Mouse (Mus musculus) hindbrain, embryonic 14.5 days (tissue): Measurements from ENCODE around the gene Gramd1a. TPM values are rescaled to one million over a fixed set of nuclear protein-coding genes. Genes with fewer than 3 reads are reported as not detected.

ENCODE experiments used
- ATAC-seq: fragments of 200-750 bp; cut with Nextera tagmentation; 2 replicates; pipeline ENCODE4 v1.8.0; 2017; ENCODE audit warnings: moderate number of reproducible peaks, mild to moderate bottlenecking, moderate TSS enrichment, moderate library complexity; ENCODE audit not compliant: low FRiP score
- DNase-seq: peaks from one replicate; pipeline ENCODE4 v3.0.0-alpha.2; 2015; ENCODE audit warnings: low spot score
- H3K27ac ChIP-seq: fragments of 300-500 bp; sonication (generic); 2 replicates; pipeline ENCODE4 v1.5.1; 2014; ENCODE audit warnings: mild to moderate bottlenecking, moderate library complexity
- H3K27me3 ChIP-seq: fragments of 300-500 bp; sonication (generic); 2 replicates; pipeline ENCODE4 v1.6.1; 2014; ENCODE audit warnings: mild to moderate bottlenecking, low read length, mixed read lengths; ENCODE audit not compliant: control insufficient read depth, insufficient read depth
- H3K36me3 ChIP-seq: fragments of 300-500 bp; sonication (generic); replicated peaks from 2 replicates; pipeline ENCODE4 v1.6.1; 2014; ENCODE audit not compliant: control insufficient read depth, insufficient read depth
- H3K4me1 ChIP-seq: fragments of 300-500 bp; sonication (generic); replicated peaks from 2 replicates; pipeline ENCODE4 v1.6.1; 2014; ENCODE audit warnings: antibody characterized with exemption, low read length, mixed read lengths; ENCODE audit not compliant: control insufficient read depth, insufficient read depth
- H3K4me2 ChIP-seq: fragments of 300-500 bp; sonication (generic); replicated peaks from 2 replicates; pipeline ENCODE4 v1.6.1; 2014; ENCODE audit warnings: mild to moderate bottlenecking, moderate library complexity
- H3K4me3 ChIP-seq: fragments of 300-500 bp; sonication (generic); replicated peaks from 2 replicates; pipeline ENCODE4 v1.5.1; 2014; ENCODE audit warnings: mild to moderate bottlenecking, low read length
- H3K9ac ChIP-seq: fragments of 300-500 bp; sonication (generic); 2 replicates; pipeline ENCODE4 v1.6.1; 2014
- H3K9me3 ChIP-seq: fragments of 300-500 bp; sonication (generic); 2 replicates; pipeline ENCODE4 v1.6.1; 2016; ENCODE audit warnings: low read length; ENCODE audit not compliant: control insufficient read depth
- WGBS: fragments of 180-500 bp; shearing (Covaris S2); extraction: QIAGEN DNeasy Blood & Tissue Kit; methylation state at CpG from one replicate; pipeline ENCODE4 v1.1.7; 2014; 5-methylcytosine and 5-hydroxymethylcytosine counted together
- polyA plus RNA-seq: library from polyadenylated mRNA; unstranded; fragments of >200 nt; fragmentation: Nextera tagmentation; extraction: Ambion mirVana; gene quantifications from 2 replicates; pipeline ENCODE4 v1.2.1, GENCODE M21; 2014

The Gramd1a gene
- polyA plus RNA-seq, 1 experiment from 2014 or later = 191 TPM

DNA sequence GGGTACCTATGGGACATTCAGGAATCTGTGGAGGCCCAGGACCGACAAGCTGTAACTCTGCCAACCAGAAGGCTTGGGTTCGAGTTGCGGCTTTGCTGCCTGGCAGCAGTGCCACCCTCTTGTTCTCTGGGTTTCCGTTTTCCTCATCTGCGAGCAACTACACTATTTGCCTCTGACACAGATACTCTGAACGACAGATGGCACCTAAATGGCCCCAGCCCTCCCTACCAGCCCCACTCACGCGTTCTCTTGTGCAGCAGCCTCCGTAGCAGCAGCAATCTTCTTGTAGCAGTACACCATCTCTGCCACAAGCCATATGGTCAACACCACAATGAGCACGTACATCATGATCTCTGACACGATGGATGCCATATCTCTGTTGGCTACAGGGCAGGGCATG is 38.2 kb downstream of the Gramd1a start:
- Histone ChIP-seq H3K9me3 (no peaks in the 10 kb centered on the region), H3K4me2 (no peak overlapping the region), H3K27ac (no peak overlapping the region), H3K9ac (no peak overlapping the region), H3K27me3 (no peaks in the 10 kb centered on the region), H3K4me1 (no peaks in the 10 kb centered on the region), H3K36me3 (no peaks in the 10 kb centered on the region), H3K4me3 (no peak overlapping the region)
- 80% methylated on average over 11 of the region's 11 CpGs for WGBS
- DNase-seq (no peak), ATAC-seq (no peak)

- H3K9ac ChIP-seq = no peak overlapping the region
- no peaks in the 10 kb centered on the region for H3K27me3 ChIP-seq
- ATAC-seq (no peak), DNase-seq (no peak)
- no peaks in the 10 kb centered on the region for H3K9me3 ChIP-seq
- no peak overlapping the region for H3K27ac ChIP-seq
- no peak overlapping the region for H3K4me2 ChIP-seq
- 44% methylated on average over 16 of the region's 16 CpGs for WGBS
- H3K4me1 ChIP-seq = no peaks in the 10 kb centered on the region
- H3K4me3 ChIP-seq = no peak overlapping the region
- no peaks in the 10 kb centered on the region for H3K36me3 ChIP-seq
Observed at GRCm38 (mm10) chr7:31116721-31117145, 39.0 kb downstream of the Gramd1a start.

DNA sequence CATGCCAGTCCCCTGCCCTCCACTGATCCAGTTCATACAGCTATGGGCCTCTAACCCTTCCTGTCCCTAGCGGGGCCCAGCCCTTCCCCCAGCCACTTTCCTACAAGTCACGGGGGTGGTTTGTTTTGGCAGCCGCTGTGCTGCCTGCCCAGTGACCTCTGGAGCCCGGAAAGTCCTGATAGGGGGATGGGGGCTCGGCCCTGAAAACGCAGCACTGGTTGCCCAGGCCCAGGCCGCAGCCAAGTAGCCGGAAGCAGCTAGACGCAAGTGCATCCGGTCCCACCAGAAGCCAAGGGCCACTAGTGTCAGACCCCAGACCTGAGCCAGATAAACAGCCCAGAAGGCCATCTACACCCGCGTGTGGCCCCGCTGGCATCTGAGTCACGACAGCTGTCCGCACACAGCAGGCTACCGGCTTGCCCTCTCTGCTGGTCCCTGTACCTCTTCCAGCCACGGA is 40.1 kb downstream of the Gramd1a start:
- no peaks in the 10 kb centered on the region for H3K27me3 ChIP-seq
- H3K9ac ChIP-seq = no peak overlapping the region
- DNase-seq (no peak), ATAC-seq (no peak)
- no peak overlapping the region for H3K4me3 ChIP-seq
- no peaks in the 10 kb centered on the region for H3K4me1 ChIP-seq
- no peak overlapping the region for H3K4me2 ChIP-seq
- 40% methylated on average over 17 of the region's 17 CpGs for WGBS
- H3K36me3 ChIP-seq = no peaks in the 10 kb centered on the region
- H3K9me3 ChIP-seq = no peaks in the 10 kb centered on the region
- no peak overlapping the region for H3K27ac ChIP-seq

GRCm38 (mm10) chr7:31115182-31115581 is 40.5 kb downstream of the Gramd1a start, which contains the start of gene Hpn:
TSS of gene Hpn (minus strand) at chr7:31115290.
- H3K4me1 ChIP-seq = no peaks in the 10 kb centered on the region
- no peak within 1 kb of the TSS for H3K9ac ChIP-seq
- no peaks in the 10 kb centered on the region for H3K27me3 ChIP-seq
- no peaks in the 10 kb centered on the region for H3K9me3 ChIP-seq
- WGBS = 20% methylated on average over 15 of the region's 15 CpGs
- H3K4me2 ChIP-seq = no peak within 1 kb of the TSS
- H3K36me3 ChIP-seq = no peaks in the 10 kb centered on the region
- no peak within 1 kb of the TSS for H3K27ac ChIP-seq
- ATAC-seq (no peak), DNase-seq (no peak)
- no peak within 1 kb of the TSS for H3K4me3 ChIP-seq

GRCm38 (mm10) chr7:31114646-31115045 is 41.0 kb downstream of the Gramd1a start:
- no peak overlapping the region for H3K27ac ChIP-seq
- H3K4me3 ChIP-seq = no peak overlapping the region
- H3K4me2 ChIP-seq = no peak overlapping the region
- no peaks in the 10 kb centered on the region for H3K9me3 ChIP-seq
- DNase-seq (no peak), ATAC-seq (no peak)
- H3K4me1 ChIP-seq = no peaks in the 10 kb centered on the region
- no peaks in the 10 kb centered on the region for H3K36me3 ChIP-seq
- no peaks in the 10 kb centered on the region for H3K27me3 ChIP-seq
- no peak overlapping the region for H3K9ac ChIP-seq
- 54% methylated on average over 10 of the region's 10 CpGs for WGBS

DNA sequence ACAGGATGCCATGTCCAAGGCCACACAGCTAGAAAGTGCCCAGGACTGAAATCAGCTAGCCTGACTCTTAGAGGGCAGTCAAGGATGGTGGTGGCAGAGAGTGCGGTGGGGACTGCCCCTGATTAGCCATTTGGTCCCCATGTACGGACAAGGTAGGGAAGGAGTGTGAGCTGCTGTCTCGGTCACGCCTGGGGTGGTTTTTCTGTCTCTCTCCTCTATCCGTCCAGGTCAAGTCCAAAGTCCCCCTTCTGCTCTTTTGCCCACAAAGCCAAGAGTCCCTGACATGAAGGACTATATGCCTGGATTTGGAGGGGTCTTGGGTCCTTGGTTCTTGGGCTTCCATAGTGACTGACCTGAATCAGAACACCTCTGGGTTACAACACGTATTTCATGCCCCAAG is 41.9 kb downstream of the Gramd1a start:
- H3K4me3 ChIP-seq = no peak overlapping the region
- DNase-seq (no peak), ATAC-seq (no peak)
- 85% methylated on average over 6 of the region's 6 CpGs for WGBS
- H3K36me3 ChIP-seq = no peaks in the 10 kb centered on the region
- H3K4me1 ChIP-seq = no peaks in the 10 kb centered on the region
- H3K27ac ChIP-seq = no peak overlapping the region
- H3K9me3 ChIP-seq = no peaks in the 10 kb centered on the region
- H3K9ac ChIP-seq = no peak overlapping the region
- no peak overlapping the region for H3K4me2 ChIP-seq
- H3K27me3 ChIP-seq = no peaks in the 10 kb centered on the region

GRCm38 (mm10) chr7:31112036-31112435 is 43.7 kb downstream of the Gramd1a start:
- Histone ChIP-seq H3K27me3 (no peaks in the 10 kb centered on the region), H3K4me1 (no peaks in the 10 kb centered on the region), H3K9me3 (no peaks in the 10 kb centered on the region), H3K36me3 (no peaks in the 10 kb centered on the region), H3K4me2 (no peak overlapping the region), H3K9ac (no peak overlapping the region), H3K27ac (no peak overlapping the region), H3K4me3 (no peak overlapping the region)
- WGBS = 49% methylated on average over 4 of the region's 4 CpGs
- DNase-seq (no peak), ATAC-seq (no peak)

DNA sequence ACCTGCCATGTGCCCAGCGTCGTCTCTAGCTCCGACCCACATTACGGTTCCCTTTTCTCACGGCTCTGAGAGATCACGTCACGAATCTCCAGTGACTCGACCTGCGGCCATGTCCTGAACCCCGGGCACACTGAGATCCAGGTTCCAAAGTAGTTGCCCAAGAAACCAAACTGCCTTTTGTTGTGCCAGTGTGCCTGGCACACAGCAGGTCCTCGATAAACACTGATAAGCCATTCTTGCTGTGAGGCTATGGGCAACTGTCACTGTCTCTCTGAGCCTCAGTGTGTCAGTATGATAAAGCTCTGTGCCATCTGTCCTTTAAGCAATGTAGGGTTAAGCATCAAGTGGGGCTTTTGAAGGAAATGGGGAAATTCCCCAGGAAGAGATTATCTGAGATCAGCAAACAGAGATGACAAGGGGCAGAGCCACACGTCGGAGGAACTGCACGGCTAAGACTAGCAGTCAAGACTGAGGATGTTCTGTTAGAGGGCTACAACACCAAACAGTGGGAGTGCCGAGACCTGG is 44.8 kb downstream of the Gramd1a start:
- Histone ChIP-seq H3K4me3 (no peak overlapping the region), H3K9me3 (no peaks in the 10 kb centered on the region), H3K4me2 (no peak overlapping the region), H3K27me3 (no peaks in the 10 kb centered on the region), H3K4me1 (no peaks in the 10 kb centered on the region), H3K27ac (no peak overlapping the region), H3K9ac (no peak overlapping the region), H3K36me3 (no peaks in the 10 kb centered on the region)
- WGBS = 88% methylated on average over 15 of the region's 15 CpGs
- ATAC-seq = no peak
- DNase-seq = no peak

DNA sequence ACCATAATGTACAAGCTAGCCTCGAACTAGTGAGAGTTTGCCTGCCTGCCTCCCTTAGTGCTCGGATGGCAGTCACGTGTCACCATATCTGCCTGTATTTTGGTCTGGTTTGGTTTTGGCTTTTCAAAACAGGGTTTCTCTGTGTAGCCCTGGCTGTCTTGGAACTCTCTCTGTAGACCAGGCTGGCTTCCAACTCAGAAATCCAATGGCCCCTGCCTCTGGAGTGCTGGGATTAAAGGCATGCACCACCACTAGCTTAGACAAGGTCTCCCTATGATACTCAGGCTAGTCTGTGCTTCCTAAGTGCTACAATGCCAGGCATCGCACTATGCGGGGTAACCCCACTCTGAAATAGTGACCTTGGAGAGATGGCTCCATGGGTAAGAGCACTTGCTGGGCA is 45.9 kb downstream of the Gramd1a start:
- Histone ChIP-seq H3K36me3 (no peaks in the 10 kb centered on the region), H3K4me2 (no peak overlapping the region), H3K27ac (no peak overlapping the region), H3K4me3 (no peak overlapping the region), H3K9me3 (no peaks in the 10 kb centered on the region), H3K27me3 (no peaks in the 10 kb centered on the region), H3K9ac (no peak overlapping the region), H3K4me1 (no peaks in the 10 kb centered on the region)
- ATAC-seq = no peak
- WGBS = 91% methylated on average over 5 of the region's 5 CpGs
- DNase-seq = no peak

GRCm38 (mm10) chr7:31109091-31109490 is 46.6 kb downstream of the Gramd1a start:
- Histone ChIP-seq H3K27me3 (no peaks in the 10 kb centered on the region), H3K4me3 (no peak overlapping the region), H3K27ac (no peak overlapping the region), H3K4me2 (no peak overlapping the region), H3K9me3 (no peaks in the 10 kb centered on the region), H3K4me1 (no peaks in the 10 kb centered on the region), H3K9ac (no peak overlapping the region), H3K36me3 (no peaks in the 10 kb centered on the region)
- ATAC-seq (no peak), DNase-seq (no peak)
- WGBS = 50% methylated on average over 6 of the region's 7 CpGs
